Mouse (Mus musculus) forelimb bud, embryonic 11.5 days (tissue): ENCODE results near the gene Gm19345.

ENCODE experiments used
- DNase-seq: peaks from one replicate; pipeline ENCODE4 v3.0.0-alpha.2; 2012; ENCODE audit warnings: low read depth, low spot score

The Gm19345 gene

GRCm38 (mm10) chr7:19851858-19852570, at the start of gene Gm19345:
Gene Gm19345 (plus strand): TSS chr7:19852003.
- DNase-seq, result no peak

GRCm38 (mm10) chr7:19802995-19803394, 48.8 kb upstream of the Gm19345 start:
- DNase-seq, result peak; percentile 51

GRCm38 (mm10) chr7:19806356-19806969, 45.3 kb upstream of the Gm19345 start:
- no peak for DNase-seq

GRCm38 (mm10) chr7:19809369-19809768, 42.4 kb upstream of the Gm19345 start:
- no peak for DNase-seq

GRCm38 (mm10) chr7:19811114-19811513, 40.7 kb upstream of the Gm19345 start:
- DNase-seq, result no peak

GRCm38 (mm10) chr7:19813161-19813560, 38.6 kb upstream of the Gm19345 start:
- no peak for DNase-seq

- DNase-seq, result no peak
Measured at GRCm38 (mm10) chr7:19813579-19814122, 38.2 kb upstream of the Gm19345 start.

GRCm38 (mm10) chr7:19815296-19816223, 36.2 kb upstream of the Gm19345 start:
- no peak for DNase-seq

- DNase-seq, result peak; percentile 47
Measured at GRCm38 (mm10) chr7:19816224-19816771, 35.5 kb upstream of the Gm19345 start.

- DNase-seq, result peak; percentile 40
Measured at GRCm38 (mm10) chr7:19817382-19818105, 34.3 kb upstream of the Gm19345 start.

GRCm38 (mm10) chr7:19818440-19818839, 33.4 kb upstream of the Gm19345 start:
- DNase-seq, result no peak

- DNase-seq, result no peak
Measured at GRCm38 (mm10) chr7:19818875-19819274, 32.9 kb upstream of the Gm19345 start.

GRCm38 (mm10) chr7:19820347-19821048, 31.3 kb upstream of the Gm19345 start:
- no peak for DNase-seq

- DNase-seq, result no peak
Measured at GRCm38 (mm10) chr7:19821633-19822032, 30.2 kb upstream of the Gm19345 start.

GRCm38 (mm10) chr7:19822193-19822592, 29.6 kb upstream of the Gm19345 start:
- no peak for DNase-seq

GRCm38 (mm10) chr7:19822604-19823058, 29.2 kb upstream of the Gm19345 start, which contains the start of gene Bcl3:
Gene Bcl3 (minus strand): TSS chr7:19822770.
- no peak for DNase-seq

- DNase-seq, result no peak
Measured at GRCm38 (mm10) chr7:19823256-19824181, 28.3 kb upstream of the Gm19345 start.

GRCm38 (mm10) chr7:19824182-19824973, 27.4 kb upstream of the Gm19345 start:
- peak; percentile 60 for DNase-seq
